Mouse (Mus musculus) intestine, postnatal 0 days (tissue): Measurements from ENCODE around the gene Defb22. TPM values are rescaled to one million over a fixed set of nuclear protein-coding genes. Genes with fewer than 3 reads are reported as not detected.

Experiments
- ATAC-seq: fragments of 200-750 bp; cut with Nextera tagmentation; 2 replicates; pipeline ENCODE4 v1.8.0; 2017; ENCODE audit warnings: mild to moderate bottlenecking, moderate TSS enrichment, moderate library complexity
- H3K27ac ChIP-seq: fragments of 300-500 bp; sonication (generic); 2 replicates; pipeline ENCODE4 v1.5.1; 2014; ENCODE audit warnings: mild to moderate bottlenecking, low read depth, low read length, moderate library complexity
- H3K27me3 ChIP-seq: fragments of 300-500 bp; sonication (generic); replicated peaks from 2 replicates; pipeline ENCODE4 v1.6.1; 2014; ENCODE audit warnings: low read length, mixed read lengths; ENCODE audit not compliant: control insufficient read depth, insufficient read depth
- H3K36me3 ChIP-seq: fragments of 300-500 bp; sonication (generic); 2 replicates; pipeline ENCODE4 v1.6.1; 2014; ENCODE audit warnings: mild to moderate bottlenecking, moderate library complexity; ENCODE audit not compliant: control insufficient read depth, insufficient read depth
- H3K4me1 ChIP-seq: fragments of 300-500 bp; sonication (generic); replicated peaks from 2 replicates; pipeline ENCODE4 v1.6.1; 2014; ENCODE audit warnings: antibody characterized with exemption, low read length, mixed read lengths; ENCODE audit not compliant: control insufficient read depth, insufficient read depth
- H3K4me2 ChIP-seq: fragments of 300-500 bp; sonication (generic); replicated peaks from 2 replicates; pipeline ENCODE4 v1.6.1; 2014; ENCODE audit warnings: low read depth, mild to moderate bottlenecking, moderate library complexity
- H3K4me3 ChIP-seq: fragments of 300-500 bp; sonication (generic); 2 replicates; pipeline ENCODE4 v1.5.1; 2014; ENCODE audit warnings: low read depth, low read length
- H3K9ac ChIP-seq: fragments of 300-500 bp; sonication (generic); 2 replicates; pipeline ENCODE4 v1.6.1; 2014; ENCODE audit warnings: mild to moderate bottlenecking, low read depth, low read length
- H3K9me3 ChIP-seq: fragments of 300-500 bp; sonication (generic); 2 replicates; pipeline ENCODE4 v1.6.1; 2016; ENCODE audit warnings: mixed run types; ENCODE audit not compliant: control insufficient read depth
- CTCF ChIP-seq: sonication (generic); IDR thresholded peaks from 2 replicates; pipeline ENCODE4 v1.5.1; 2016; ENCODE audit warnings: low read depth, mild to moderate bottlenecking, control low read depth, antibody characterized with exemption, moderate library complexity
- WGBS: fragments of 180-500 bp; shearing (Covaris S2); extraction: QIAGEN DNeasy Blood & Tissue Kit; methylation state at CpG from one replicate; pipeline ENCODE4 v1.1.7; 2014; 5-methylcytosine and 5-hydroxymethylcytosine counted together
- polyA plus RNA-seq: library from polyadenylated mRNA; unstranded; fragments of >200 nt; fragmentation: Nextera tagmentation; extraction: Ambion mirVana; gene quantifications from 2 replicates; pipeline ENCODE4 v1.2.1, GENCODE M21; 2015

Defb22 gene
- polyA plus RNA-seq, 1 experiment from 2014 or later = not detected

- Histone ChIP-seq H3K9ac (no peak overlapping the region), H3K4me2 (no peak overlapping the region), H3K27me3 (no peaks in the 10 kb centered on the region), H3K36me3 (no peaks in the 10 kb centered on the region), H3K4me1 (no peaks in the 10 kb centered on the region), H3K27ac (no peak overlapping the region), H3K9me3 (no peaks in the 10 kb centered on the region), H3K4me3 (no peak overlapping the region)
- WGBS = 77% methylated on average over 7 of the region's 7 CpGs
- TF ChIP-seq CTCF = no peak
- ATAC-seq = no peak
Measured at GRCm38 (mm10) chr2:152500204-152500862, 10.4 kb upstream of the Defb22 start.

DNA sequence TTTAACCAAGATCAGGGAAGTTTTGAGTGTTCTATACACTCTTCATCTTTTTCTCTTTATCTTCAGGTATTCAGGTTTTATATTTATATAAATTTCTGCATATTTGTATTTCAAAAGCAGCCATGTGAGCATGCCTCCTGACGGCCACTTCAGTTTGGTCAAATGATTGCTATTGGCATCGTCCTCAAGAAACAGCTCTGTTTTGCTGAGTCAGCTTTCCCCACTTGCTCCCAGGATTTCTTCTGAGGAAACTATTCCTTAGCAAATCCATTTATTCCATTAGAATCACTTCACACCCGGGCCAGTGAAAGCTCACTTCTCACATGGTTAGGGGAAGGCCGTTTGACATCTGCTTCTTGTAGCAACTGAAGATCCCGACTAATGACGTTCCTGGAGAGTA, 8.1 kb upstream of the Defb22 start:
- no peak for ATAC-seq
- Histone ChIP-seq H3K4me3 (no peak overlapping the region), H3K4me1 (no peaks in the 10 kb centered on the region), H3K4me2 (no peak overlapping the region), H3K27ac (no peak overlapping the region), H3K9me3 (no peaks in the 10 kb centered on the region), H3K9ac (no peak overlapping the region), H3K27me3 (no peaks in the 10 kb centered on the region), H3K36me3 (no peaks in the 10 kb centered on the region)
- TF ChIP-seq CTCF = no peak
- WGBS = 65% methylated on average over 6 of the region's 6 CpGs

- 73% methylated on average over 6 of the region's 6 CpGs for WGBS
- no peaks in the 10 kb centered on the region for H3K4me1 ChIP-seq
- H3K4me2 ChIP-seq = no peak overlapping the region
- H3K36me3 ChIP-seq = no peaks in the 10 kb centered on the region
- no peaks in the 10 kb centered on the region for H3K27me3 ChIP-seq
- no peak for ATAC-seq
- no peaks in the 10 kb centered on the region for H3K9me3 ChIP-seq
- no peak overlapping the region for H3K4me3 ChIP-seq
- no peak overlapping the region for H3K9ac ChIP-seq
- no peak for TF ChIP-seq CTCF
- no peak overlapping the region for H3K27ac ChIP-seq
Measured at GRCm38 (mm10) chr2:152493151-152493550, 3.2 kb upstream of the Defb22 start.

- H3K27me3 ChIP-seq = no peaks in the 10 kb centered on the region
- no peak overlapping the region for H3K4me2 ChIP-seq
- H3K4me1 ChIP-seq = no peaks in the 10 kb centered on the region
- WGBS = 73% methylated on average over 2 of the region's 2 CpGs
- no peak overlapping the region for H3K27ac ChIP-seq
- TF ChIP-seq CTCF = peak; percentile 49
- H3K36me3 ChIP-seq = no peaks in the 10 kb centered on the region
- 0 out of 2 replicates have a peak, but pooled peaks cover 3% of the 10 kb centered on the region for H3K9me3 ChIP-seq
- no peak overlapping the region for H3K9ac ChIP-seq
- ATAC-seq = no peak
- H3K4me3 ChIP-seq = no peak overlapping the region
Measured at GRCm38 (mm10) chr2:152487024-152487423, 2.9 kb downstream of the Defb22 start.

DNA sequence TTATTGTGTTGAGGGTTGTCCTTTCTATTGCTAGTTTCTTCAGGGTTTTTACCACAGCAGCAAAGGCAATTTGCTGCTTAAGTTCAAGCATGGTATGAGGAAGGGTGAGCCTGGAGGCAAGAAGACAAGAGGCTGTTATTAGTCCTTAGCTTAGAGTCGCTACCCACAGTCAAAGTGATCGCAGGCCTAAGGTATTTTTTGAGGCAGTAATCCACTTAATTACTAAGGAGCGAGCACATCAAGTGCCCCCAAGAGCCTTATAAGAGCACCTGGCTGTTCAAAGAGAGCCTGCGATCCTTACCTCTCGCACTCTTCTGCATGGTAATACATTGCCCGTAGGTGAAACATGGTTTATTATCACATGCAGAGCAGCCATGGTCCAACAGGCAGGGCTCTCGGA, 8.2 kb downstream of the Defb22 start:
- no peak overlapping the region for H3K4me3 ChIP-seq
- no peak overlapping the region for H3K9ac ChIP-seq
- TF ChIP-seq CTCF = no peak
- H3K27ac ChIP-seq = no peak overlapping the region
- ATAC-seq = no peak
- no peaks in the 10 kb centered on the region for H3K9me3 ChIP-seq
- no peaks in the 10 kb centered on the region for H3K27me3 ChIP-seq
- WGBS = 90% methylated on average over 7 of the region's 7 CpGs
- no peak overlapping the region for H3K4me2 ChIP-seq
- H3K36me3 ChIP-seq = no peaks in the 10 kb centered on the region
- H3K4me1 ChIP-seq = no peaks in the 10 kb centered on the region

GRCm38 (mm10) chr2:152480881-152481280, 9.1 kb downstream of the Defb22 start:
- ATAC-seq = no peak
- WGBS = 85% methylated on average over 3 of the region's 3 CpGs
- H3K4me1 ChIP-seq = no peaks in the 10 kb centered on the region
- H3K9ac ChIP-seq = no peak overlapping the region
- no peak for TF ChIP-seq CTCF
- no peak overlapping the region for H3K4me2 ChIP-seq
- no peak overlapping the region for H3K4me3 ChIP-seq
- H3K27me3 ChIP-seq = no peaks in the 10 kb centered on the region
- H3K36me3 ChIP-seq = no peaks in the 10 kb centered on the region
- H3K9me3 ChIP-seq = no peaks in the 10 kb centered on the region
- H3K27ac ChIP-seq = no peak overlapping the region

DNA sequence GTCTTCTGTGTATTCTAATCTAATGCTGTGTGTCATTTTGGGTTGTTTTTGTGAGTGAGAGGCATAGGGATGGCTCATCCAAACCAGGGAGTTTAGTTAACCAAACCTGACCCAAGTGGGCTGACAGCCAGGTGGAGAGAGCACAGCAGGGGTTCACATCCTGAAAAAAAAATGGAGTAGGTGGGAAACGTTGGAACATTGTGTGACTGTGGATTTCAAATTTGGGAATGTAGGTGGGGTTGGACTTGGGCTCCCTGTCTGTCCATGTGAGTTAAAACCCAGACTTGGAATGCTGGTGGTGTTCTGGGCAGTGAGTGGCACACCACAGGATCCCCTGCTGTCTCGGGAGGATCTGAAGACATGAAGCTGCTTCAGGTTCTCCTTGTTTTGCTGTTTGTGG, 13.2 kb downstream of the Defb22 start, which contains the start of gene Defb20:
Gene Defb20, plus strand, starts transcription at position 301 of the 400 bp plus-strand sequence.
- no peak for TF ChIP-seq CTCF

More for the DNA sequence above, 13.2 kb downstream of the Defb22 start, which contains the start of gene Defb20:
- Histone ChIP-seq H3K27me3 (no peaks in the 10 kb centered on the region), H3K36me3 (no peaks in the 10 kb centered on the region), H3K9me3 (no peaks in the 10 kb centered on the region), H3K4me3 (no peak within 1 kb of the TSS), H3K9ac (no peak within 1 kb of the TSS), H3K27ac (no peak within 1 kb of the TSS), H3K4me1 (no peaks in the 10 kb centered on the region), H3K4me2 (no peak within 1 kb of the TSS)
- WGBS = 52% methylated on average over 2 of the region's 2 CpGs
- ATAC-seq = no peak
